Mouse (Mus musculus): ENCODE results near the gene Sec16a. TPM values are rescaled to one million over a fixed set of nuclear protein-coding genes. Genes with fewer than 3 reads are reported as not detected.

Gene Sec16a
- total RNA-seq (2014; rRNA removed) (60.9 and 89.2 TPM in 2 replicates), polyA plus RNA-seq (2015; fragmentation: Nextera tagmentation; extraction: Ambion mirVana) (9.9 and 10.5 TPM in 2 replicates)

GRCm38 (mm10) chr2:26444946-26445665, at the start of gene Sec16a:
Gene Sec16a (minus strand): TSS chr2:26445216.
- Histone ChIP-seq H3K4me1 (ENCODE audit: insufficient read depth, low read length) (peaks cover 27% of the 10 kb centered on the region), H3K4me3 (ENCODE audit: low read length) (peak within 1 kb of the TSS; percentile 82), H3K27ac (peak within 1 kb of the TSS; percentile 92), H3K27me3 (ENCODE audit: insufficient read depth, low read length) (no peaks in the 10 kb centered on the region), H3K9ac (replicated peaks; ENCODE audit: low read length) (peak within 1 kb of the TSS; percentile 90), H3K36me3 (ENCODE audit: insufficient read depth, low read length) (peaks cover 16% of the 10 kb centered on the region), H3K9me3 (ENCODE audit: low read length) (no peaks in the 10 kb centered on the region), H3K4me2 (ENCODE audit: low read depth, low read length) (peak within 1 kb of the TSS; percentile 97)
- WGBS = 1% methylated on average over 61 of the region's 61 CpGs
- peak; percentile 100 for DNase-seq (ENCODE audit: low spot score)
- peak; percentile 95 for ATAC-seq
- peak; percentile 25 for TF ChIP-seq CTCF (IDR thresholded peaks at IDR 0.05; ENCODE audit: low read depth)

- no peaks in the 10 kb centered on the region for H3K9me3 ChIP-seq (ENCODE audit: low read length)
- no peak overlapping the region for H3K9ac ChIP-seq (replicated peaks; ENCODE audit: low read length)
- H3K4me2 ChIP-seq (ENCODE audit: low read depth, low read length) = 0 out of 2 replicates have a peak overlapping the region, but pooled peaks have one; percentile 22
- DNase-seq (ENCODE audit: low spot score) (no peak), ATAC-seq (no peak)
- no peaks in the 10 kb centered on the region for H3K27me3 ChIP-seq (ENCODE audit: insufficient read depth, low read length)
- no peaks in the 10 kb centered on the region for H3K36me3 ChIP-seq (ENCODE audit: insufficient read depth, low read length)
- no peak for TF ChIP-seq CTCF (IDR thresholded peaks at IDR 0.05; ENCODE audit: low read depth)
- H3K27ac ChIP-seq = peak overlapping the region; percentile 72
- no peak overlapping the region for H3K4me3 ChIP-seq (ENCODE audit: low read length)
- H3K4me1 ChIP-seq (ENCODE audit: insufficient read depth, low read length) = peaks cover 52% of the 10 kb centered on the region
- WGBS = 50% methylated on average over 7 of the region's 7 CpGs
Observed at GRCm38 (mm10) chr2:26494396-26494795, 49.4 kb upstream of the Sec16a start.

- Histone ChIP-seq H3K27ac (peak overlapping the region; percentile 72), H3K27me3 (ENCODE audit: insufficient read depth, low read length) (no peaks in the 10 kb centered on the region), H3K4me3 (ENCODE audit: low read length) (no peak overlapping the region), H3K9me3 (ENCODE audit: low read length) (no peaks in the 10 kb centered on the region), H3K4me2 (ENCODE audit: low read depth, low read length) (peak overlapping the region; percentile 22; the same call in 1 of the 2 replicates), H3K9ac (replicated peaks; ENCODE audit: low read length) (no peak overlapping the region), H3K4me1 (ENCODE audit: insufficient read depth, low read length) (peaks cover 54% of the 10 kb centered on the region), H3K36me3 (ENCODE audit: insufficient read depth, low read length) (no peaks in the 10 kb centered on the region)
- 31% methylated on average over 9 of the region's 9 CpGs for WGBS
- TF ChIP-seq CTCF (IDR thresholded peaks at IDR 0.05; ENCODE audit: low read depth) = no peak
- no peak for ATAC-seq
- no peak for DNase-seq (ENCODE audit: low spot score)
Observed at GRCm38 (mm10) chr2:26493021-26493781, 48.2 kb upstream of the Sec16a start.

GRCm38 (mm10) chr2:26490760-26491301, 45.8 kb upstream of the Sec16a start:
- Histone ChIP-seq H3K4me3 (ENCODE audit: low read length) (no peak overlapping the region), H3K4me2 (ENCODE audit: low read depth, low read length) (no peak overlapping the region), H3K4me1 (ENCODE audit: insufficient read depth, low read length) (peaks cover 61% of the 10 kb centered on the region), H3K9ac (replicated peaks; ENCODE audit: low read length) (0 out of 2 replicates have a peak overlapping the region, but pooled peaks have one; percentile 3), H3K9me3 (ENCODE audit: low read length) (no peaks in the 10 kb centered on the region), H3K27me3 (ENCODE audit: insufficient read depth, low read length) (no peaks in the 10 kb centered on the region), H3K36me3 (ENCODE audit: insufficient read depth, low read length) (no peaks in the 10 kb centered on the region), H3K27ac (peak overlapping the region; percentile 72; the same call in 1 of the 2 replicates)
- WGBS = 26% methylated on average over 4 of the region's 4 CpGs
- DNase-seq (ENCODE audit: low spot score) (no peak), ATAC-seq (no peak)
- no peak for TF ChIP-seq CTCF (IDR thresholded peaks at IDR 0.05; ENCODE audit: low read depth)

- H3K36me3 ChIP-seq (ENCODE audit: insufficient read depth, low read length) = peaks cover 3% of the 10 kb centered on the region; the same call in 1 of the 2 replicates
- ATAC-seq = no peak
- no peak for TF ChIP-seq CTCF (IDR thresholded peaks at IDR 0.05; ENCODE audit: low read depth)
- 34% methylated on average over 9 of the region's 9 CpGs for WGBS
- H3K4me2 ChIP-seq (ENCODE audit: low read depth, low read length) = peak overlapping the region; percentile 31
- H3K27ac ChIP-seq = peak overlapping the region; percentile 89
- peak; percentile 69 for DNase-seq (ENCODE audit: low spot score)
- H3K27me3 ChIP-seq (ENCODE audit: insufficient read depth, low read length) = no peaks in the 10 kb centered on the region
- H3K4me3 ChIP-seq (ENCODE audit: low read length) = no peak overlapping the region
- 0 out of 2 replicates have a peak overlapping the region, but pooled peaks have one; percentile 3 for H3K9ac ChIP-seq (replicated peaks; ENCODE audit: low read length)
- H3K4me1 ChIP-seq (ENCODE audit: insufficient read depth, low read length) = peaks cover 69% of the 10 kb centered on the region
- no peaks in the 10 kb centered on the region for H3K9me3 ChIP-seq (ENCODE audit: low read length)
Observed at GRCm38 (mm10) chr2:26488535-26489135, 43.6 kb upstream of the Sec16a start.
